Mouse (Mus musculus) neural tube, embryonic 12.5 days (tissue): ENCODE data around the gene Arfgef3. TPM values are rescaled to one million over a fixed set of nuclear protein-coding genes. Genes with fewer than 3 reads are reported as not detected.

Experiments
- ATAC-seq: fragments of 200-750 bp; cut with Nextera tagmentation; 2 replicates; pipeline ENCODE4 v1.8.0; 2017; ENCODE audit warnings: low read depth, mild to moderate bottlenecking, moderate TSS enrichment, moderate library complexity; ENCODE audit not compliant: low FRiP score
- H3K27ac ChIP-seq: fragments of 300-500 bp; sonication (generic); 2 replicates; pipeline ENCODE4 v1.5.1; 2016
- H3K27me3 ChIP-seq: fragments of 300-500 bp; sonication (generic); replicated peaks from 2 replicates; pipeline ENCODE4 v1.6.1; 2016; ENCODE audit warnings: mild to moderate bottlenecking
- H3K36me3 ChIP-seq: fragments of 300-500 bp; sonication (generic); 2 replicates; pipeline ENCODE4 v1.6.1; 2016; ENCODE audit warnings: mild to moderate bottlenecking
- H3K4me1 ChIP-seq: fragments of 300-500 bp; sonication (generic); 2 replicates; pipeline ENCODE4 v1.6.1; 2016
- H3K4me2 ChIP-seq: fragments of 300-500 bp; sonication (generic); replicated peaks from 2 replicates; pipeline ENCODE4 v1.6.1; 2016; ENCODE audit warnings: mild to moderate bottlenecking
- H3K4me3 ChIP-seq: fragments of 300-500 bp; sonication (generic); 2 replicates; pipeline ENCODE4 v1.5.1; 2016
- H3K9ac ChIP-seq: fragments of 300-500 bp; sonication (generic); 2 replicates; pipeline ENCODE4 v1.6.1; 2016; ENCODE audit warnings: mild to moderate bottlenecking
- H3K9me3 ChIP-seq: fragments of 300-500 bp; sonication (generic); 2 replicates; pipeline ENCODE4 v1.6.1; 2016; ENCODE audit warnings: mild to moderate bottlenecking
- WGBS: fragments of 180-500 bp; shearing (Covaris S2); methylation state at CpG from one replicate; pipeline ENCODE4 v1.1.7; 2016; 5-methylcytosine and 5-hydroxymethylcytosine counted together
- polyA plus RNA-seq: library from polyadenylated mRNA; unstranded; fragments of >200 nt; fragmentation: Nextera tagmentation; extraction: Ambion mirVana; gene quantifications from 2 replicates; pipeline ENCODE4 v1.2.1, GENCODE M21; 2016

The Arfgef3 gene
- polyA plus RNA-seq, 1 experiment from 2014 or later = 4.2 TPM

DNA sequence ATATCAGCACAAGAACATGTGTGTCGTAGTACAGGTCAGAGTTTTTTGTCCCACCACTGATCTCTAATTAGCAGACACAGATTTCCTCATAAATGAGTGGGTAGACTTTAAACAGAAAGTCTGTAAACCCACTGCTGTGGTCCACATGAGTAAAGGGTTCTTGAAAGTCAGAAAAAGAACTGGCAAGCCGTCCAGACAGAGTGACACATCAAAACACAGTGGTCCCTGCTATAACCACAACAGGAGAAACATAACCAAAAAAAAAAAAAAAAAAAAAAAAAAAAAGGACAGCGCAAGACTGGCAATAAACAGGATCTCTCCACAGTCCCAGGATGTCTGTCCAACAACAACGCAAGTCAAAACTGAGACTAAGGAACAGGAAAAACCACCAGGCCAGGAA lies 64.9 kb downstream of the Arfgef3 start:
- H3K36me3 ChIP-seq = peaks cover 8% of the 10 kb centered on the region
- no peaks in the 10 kb centered on the region for H3K4me1 ChIP-seq
- no peaks in the 10 kb centered on the region for H3K9me3 ChIP-seq
- no peak for ATAC-seq
- no peak overlapping the region for H3K27ac ChIP-seq
- H3K9ac ChIP-seq = no peak overlapping the region
- 91% methylated on average over 4 of the region's 4 CpGs for WGBS
- no peaks in the 10 kb centered on the region for H3K27me3 ChIP-seq
- no peak overlapping the region for H3K4me2 ChIP-seq
- H3K4me3 ChIP-seq = no peak overlapping the region

DNA sequence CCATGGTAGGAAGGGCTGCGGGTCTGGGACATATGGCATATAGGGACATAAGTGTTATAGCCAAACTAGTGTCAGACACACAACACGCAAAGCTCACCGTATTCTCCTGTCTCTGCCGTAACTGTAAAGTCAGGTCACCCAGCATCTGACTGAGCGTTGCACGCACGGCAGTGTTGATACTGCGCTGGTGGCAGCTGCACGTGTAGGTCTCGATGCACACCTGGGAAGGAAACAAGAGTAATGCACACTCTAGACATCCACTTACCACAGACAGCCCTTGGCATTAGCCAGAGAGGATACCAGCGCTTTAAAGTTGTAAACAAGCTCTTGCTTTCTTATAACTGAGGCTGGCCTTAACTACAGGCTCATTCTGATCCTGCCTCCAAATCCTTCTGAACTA lies 79.0 kb downstream of the Arfgef3 start:
- WGBS = 94% methylated on average over 11 of the region's 11 CpGs
- no peak overlapping the region for H3K4me2 ChIP-seq

DNA sequence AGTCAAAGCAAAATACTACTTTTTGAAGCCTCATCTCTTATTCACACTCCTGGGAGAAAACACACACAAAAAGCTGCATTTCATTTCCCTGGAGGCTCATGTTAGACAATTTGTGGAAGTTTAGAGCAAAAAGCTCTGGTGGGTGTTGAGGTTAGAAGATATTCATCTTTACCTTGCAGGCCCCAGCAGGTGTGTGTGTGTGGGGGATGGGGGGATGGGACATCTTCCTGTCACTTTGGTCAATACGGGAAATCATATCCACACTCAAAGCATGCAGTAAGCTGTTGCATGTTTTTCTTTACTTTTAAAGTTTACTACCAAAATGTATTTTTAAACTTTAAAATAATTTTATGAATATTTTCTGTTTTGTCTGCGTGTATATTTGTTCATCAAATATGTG lies 79.7 kb downstream of the Arfgef3 start:
- H3K4me2 ChIP-seq = no peak overlapping the region
- peaks cover 8% of the 10 kb centered on the region for H3K36me3 ChIP-seq
- 0 out of 2 replicates have a peak, but pooled peaks cover 5% of the 10 kb centered on the region for H3K9me3 ChIP-seq
- H3K4me3 ChIP-seq = no peak overlapping the region
- H3K27ac ChIP-seq = no peak overlapping the region
- ATAC-seq = no peak
- no peaks in the 10 kb centered on the region for H3K27me3 ChIP-seq
- 81% methylated on average over 2 of the region's 2 CpGs for WGBS
- H3K4me1 ChIP-seq = no peaks in the 10 kb centered on the region
- no peak overlapping the region for H3K9ac ChIP-seq

More for the DNA sequence above, 79.0 kb downstream of the Arfgef3 start:
- H3K4me1 ChIP-seq = no peaks in the 10 kb centered on the region
- H3K36me3 ChIP-seq = peaks cover 8% of the 10 kb centered on the region
- H3K9me3 ChIP-seq = 0 out of 2 replicates have a peak, but pooled peaks cover 2% of the 10 kb centered on the region
- no peak overlapping the region for H3K27ac ChIP-seq
- H3K27me3 ChIP-seq = no peaks in the 10 kb centered on the region
- H3K4me3 ChIP-seq = no peak overlapping the region
- no peak for ATAC-seq
- no peak overlapping the region for H3K9ac ChIP-seq

DNA sequence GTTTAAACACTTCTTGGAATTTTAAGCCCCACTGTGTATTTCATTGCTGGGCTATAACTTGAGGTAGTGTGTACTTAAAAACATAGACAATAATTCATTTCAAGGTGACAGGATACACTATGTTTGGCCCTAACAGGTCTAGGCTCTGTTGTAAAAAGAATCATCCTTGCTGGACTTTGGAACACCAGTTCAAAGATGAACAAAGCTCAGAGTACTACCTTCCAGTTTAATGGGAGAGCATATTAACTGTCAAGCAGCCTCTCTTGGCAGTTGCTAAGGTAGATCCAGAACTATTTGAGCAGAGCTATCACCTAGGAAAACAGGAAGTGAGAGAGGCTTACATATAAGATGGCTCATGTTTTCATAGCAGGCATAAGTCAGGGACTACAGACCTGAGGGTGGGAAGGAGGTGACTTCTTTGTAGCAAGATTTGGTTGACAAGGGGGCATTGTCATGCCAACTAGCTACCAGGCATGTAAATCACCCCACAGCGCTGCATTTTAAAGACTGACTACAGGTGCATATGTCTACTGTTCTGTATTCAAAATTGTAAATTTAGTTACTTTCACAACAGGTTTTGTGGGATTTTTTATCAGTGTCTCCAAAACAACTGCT lies 82.0 kb downstream of the Arfgef3 start:
- Histone ChIP-seq H3K4me3 (no peak overlapping the region), H3K27ac (no peak overlapping the region), H3K27me3 (no peaks in the 10 kb centered on the region), H3K9me3 (0 out of 2 replicates have a peak, but pooled peaks cover 5% of the 10 kb centered on the region), H3K9ac (no peak overlapping the region), H3K36me3 (peaks cover 8% of the 10 kb centered on the region), H3K4me2 (no peak overlapping the region), H3K4me1 (no peaks in the 10 kb centered on the region)
- 88% methylated on average over 1 of the region's 1 CpGs for WGBS
- no peak for ATAC-seq

DNA sequence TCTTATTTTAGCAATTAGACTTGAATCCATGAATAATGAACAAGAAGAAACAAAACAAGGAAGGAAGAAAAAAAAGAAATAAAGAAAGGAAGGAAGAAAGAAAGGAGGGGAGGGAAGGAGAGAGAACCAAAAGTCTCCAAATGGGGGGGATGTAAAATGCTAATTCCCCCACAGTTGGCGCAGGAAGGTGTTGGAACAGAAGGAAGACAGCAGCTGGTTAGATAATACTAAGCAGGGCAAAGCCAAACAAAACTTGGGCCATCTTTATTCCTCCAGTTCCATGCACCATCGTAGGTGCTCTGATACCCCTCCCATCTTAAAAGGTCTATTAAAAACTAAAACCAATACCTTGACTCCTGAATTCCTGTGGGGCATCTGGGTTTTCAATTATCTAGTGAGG lies 82.8 kb downstream of the Arfgef3 start:
- Histone ChIP-seq H3K9ac (no peak overlapping the region), H3K9me3 (0 out of 2 replicates have a peak, but pooled peaks cover 5% of the 10 kb centered on the region), H3K36me3 (peaks cover 8% of the 10 kb centered on the region), H3K4me1 (no peaks in the 10 kb centered on the region), H3K4me3 (no peak overlapping the region), H3K27ac (no peak overlapping the region), H3K27me3 (no peaks in the 10 kb centered on the region), H3K4me2 (no peak overlapping the region)
- no peak for ATAC-seq
- WGBS = 87% methylated on average over 2 of the region's 2 CpGs

DNA sequence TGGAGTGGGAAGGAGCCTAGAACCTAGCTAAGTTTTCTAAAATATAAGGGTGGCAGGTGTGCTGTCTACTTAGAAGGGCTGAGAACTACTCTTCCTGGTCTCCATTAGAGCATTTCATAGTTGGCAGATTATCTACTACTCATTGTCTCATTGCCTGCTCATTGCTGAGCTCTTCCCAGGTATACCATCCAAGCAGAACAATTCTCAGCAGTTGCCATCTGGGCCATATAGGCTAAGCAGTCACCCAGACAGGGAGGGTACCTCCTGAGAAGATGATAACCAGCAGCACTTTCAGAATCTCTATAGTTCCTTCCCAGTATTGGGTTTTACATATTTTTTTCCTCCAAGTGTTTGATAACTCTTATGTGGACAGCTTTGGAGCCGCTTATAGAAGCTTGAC lies 86.2 kb downstream of the Arfgef3 start:
- H3K4me2 ChIP-seq = no peak overlapping the region
- no peaks in the 10 kb centered on the region for H3K4me1 ChIP-seq
- no peak for ATAC-seq
- no peak overlapping the region for H3K27ac ChIP-seq
- no peak overlapping the region for H3K9ac ChIP-seq
- peaks cover 8% of the 10 kb centered on the region for H3K36me3 ChIP-seq
- no peaks in the 10 kb centered on the region for H3K27me3 ChIP-seq
- 0 out of 2 replicates have a peak, but pooled peaks cover 5% of the 10 kb centered on the region for H3K9me3 ChIP-seq
- 93% methylated on average over 1 of the region's 1 CpGs for WGBS
- H3K4me3 ChIP-seq = no peak overlapping the region

DNA sequence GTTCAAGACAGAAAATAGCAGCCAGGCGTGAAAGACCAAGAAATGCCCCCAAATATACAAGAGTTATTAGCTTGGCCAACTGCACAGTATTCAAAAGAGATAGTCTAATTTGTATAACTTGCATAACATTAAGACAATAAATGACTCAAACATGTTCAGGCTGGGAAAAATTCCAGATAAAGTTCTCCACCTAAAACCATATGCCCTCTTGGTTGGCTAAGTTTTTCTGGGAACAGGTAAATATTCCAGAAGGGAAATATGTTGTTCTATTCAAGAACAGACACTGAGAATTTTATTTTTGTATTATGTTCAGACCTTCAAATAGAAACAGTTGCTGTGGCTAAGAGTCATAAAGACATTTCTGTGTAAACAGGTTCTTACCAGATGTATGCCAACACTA lies 96.7 kb downstream of the Arfgef3 start:
- ATAC-seq = no peak
- H3K27ac ChIP-seq = no peak overlapping the region
- H3K36me3 ChIP-seq = no peaks in the 10 kb centered on the region
- no peak overlapping the region for H3K4me3 ChIP-seq
- no peaks in the 10 kb centered on the region for H3K4me1 ChIP-seq
- 79% methylated on average over 1 of the region's 1 CpGs for WGBS
- no peaks in the 10 kb centered on the region for H3K27me3 ChIP-seq
- H3K9me3 ChIP-seq = no peaks in the 10 kb centered on the region
- no peak overlapping the region for H3K9ac ChIP-seq
- H3K4me2 ChIP-seq = no peak overlapping the region

DNA sequence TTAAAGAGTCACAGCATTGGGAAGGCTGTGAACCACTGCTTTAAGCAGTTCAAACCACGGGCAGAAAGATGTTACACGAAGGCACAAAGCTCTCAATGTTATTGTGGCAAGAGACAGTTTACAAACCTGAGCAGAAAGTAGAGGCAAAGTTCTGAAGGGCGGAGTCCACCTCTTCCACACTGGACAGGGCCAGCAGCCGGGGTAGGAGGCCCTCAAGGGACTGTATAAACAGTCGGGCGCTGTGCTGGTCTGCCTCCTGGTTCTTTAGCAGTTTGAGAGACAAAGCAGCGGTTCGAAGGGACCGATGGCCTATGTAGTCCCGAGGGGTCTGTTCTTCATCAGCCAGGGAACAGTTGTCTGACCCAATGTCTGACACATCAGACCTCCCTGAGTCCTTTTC lies 97.7 kb downstream of the Arfgef3 start:
- Histone ChIP-seq H3K9me3 (no peaks in the 10 kb centered on the region), H3K36me3 (no peaks in the 10 kb centered on the region), H3K4me3 (no peak overlapping the region), H3K4me2 (no peak overlapping the region), H3K27me3 (no peaks in the 10 kb centered on the region), H3K4me1 (no peaks in the 10 kb centered on the region), H3K27ac (no peak overlapping the region), H3K9ac (no peak overlapping the region)
- ATAC-seq = no peak
- 89% methylated on average over 10 of the region's 10 CpGs for WGBS

DNA sequence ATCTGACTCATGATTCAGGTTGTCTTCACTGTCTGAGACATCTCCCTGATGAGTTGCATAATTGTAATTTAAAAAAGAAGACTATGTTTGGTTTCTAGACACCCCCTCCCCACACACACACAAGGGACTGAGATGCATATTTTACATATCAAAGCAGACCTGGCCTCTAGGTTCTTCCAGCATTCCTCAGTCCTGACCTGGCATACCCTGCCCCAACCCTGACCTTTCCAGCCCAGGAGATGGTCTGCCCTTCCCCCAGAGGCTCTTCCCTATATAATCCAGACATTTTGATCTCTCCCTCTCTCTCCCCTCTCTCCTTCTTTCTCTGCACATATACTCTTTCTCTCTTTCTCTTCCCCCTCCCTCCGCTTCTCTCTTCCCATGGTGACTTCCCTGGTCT lies 99.4 kb downstream of the Arfgef3 start:
- H3K4me1 ChIP-seq = no peaks in the 10 kb centered on the region
- no peak overlapping the region for H3K9ac ChIP-seq
- no peak overlapping the region for H3K27ac ChIP-seq
- H3K9me3 ChIP-seq = no peaks in the 10 kb centered on the region
- ATAC-seq = no peak
- no peaks in the 10 kb centered on the region for H3K27me3 ChIP-seq
- H3K36me3 ChIP-seq = no peaks in the 10 kb centered on the region
- 94% methylated on average over 1 of the region's 1 CpGs for WGBS
- no peak overlapping the region for H3K4me3 ChIP-seq
- H3K4me2 ChIP-seq = no peak overlapping the region

DNA sequence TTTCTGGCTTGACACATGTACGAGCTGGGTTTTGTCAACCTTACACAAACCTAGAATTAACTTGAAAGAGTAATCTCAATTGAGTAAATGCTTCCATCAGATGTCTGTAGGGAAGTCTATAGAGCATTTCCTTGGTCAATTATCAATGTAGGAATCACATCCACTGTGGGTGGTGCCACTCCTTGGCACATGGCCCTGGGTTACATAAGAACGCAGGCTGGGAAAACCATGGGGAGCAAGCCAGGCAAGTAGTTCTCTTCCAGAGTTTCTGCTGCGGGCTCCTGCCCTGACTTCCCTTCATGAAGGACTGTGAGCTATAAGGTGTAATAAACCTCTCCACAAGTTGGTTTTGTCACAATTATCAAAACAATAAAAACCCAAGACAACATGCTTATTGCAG lies 100.2 kb downstream of the Arfgef3 start:
- WGBS = 82% methylated on average over 3 of the region's 3 CpGs
- no peak for ATAC-seq

DNA sequence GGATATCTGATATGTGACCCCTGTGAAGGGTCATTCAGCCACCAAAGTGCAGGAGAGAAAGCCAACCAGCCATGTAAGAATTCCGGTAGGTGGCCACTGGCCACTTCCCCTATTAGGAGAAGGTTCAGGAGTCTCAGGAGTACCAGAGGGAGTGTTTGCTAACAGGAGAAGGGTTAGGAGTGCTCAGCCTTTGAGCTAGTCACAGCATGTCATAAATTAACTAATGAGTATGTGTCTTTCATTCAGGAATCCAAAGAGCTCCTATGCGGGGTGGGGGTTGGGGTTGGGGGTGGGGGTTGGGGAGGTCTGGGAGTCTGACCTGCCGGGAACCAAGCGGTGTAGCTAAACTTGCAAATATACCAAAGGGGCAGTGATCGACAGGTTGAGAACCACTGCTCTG lies 100.9 kb downstream of the Arfgef3 start:
- H3K36me3 ChIP-seq = no peaks in the 10 kb centered on the region
- no peak overlapping the region for H3K27ac ChIP-seq
- H3K9me3 ChIP-seq = no peaks in the 10 kb centered on the region
- no peak overlapping the region for H3K4me2 ChIP-seq
- no peak overlapping the region for H3K9ac ChIP-seq
- 46% methylated on average over 5 of the region's 5 CpGs for WGBS
- no peak for ATAC-seq
- no peak overlapping the region for H3K4me3 ChIP-seq
- H3K4me1 ChIP-seq = no peaks in the 10 kb centered on the region
- H3K27me3 ChIP-seq = no peaks in the 10 kb centered on the region

More for the DNA sequence above, 100.2 kb downstream of the Arfgef3 start:
- H3K4me2 ChIP-seq = no peak overlapping the region
- no peaks in the 10 kb centered on the region for H3K4me1 ChIP-seq
- H3K9me3 ChIP-seq = no peaks in the 10 kb centered on the region
- no peak overlapping the region for H3K9ac ChIP-seq
- no peaks in the 10 kb centered on the region for H3K27me3 ChIP-seq
- no peak overlapping the region for H3K27ac ChIP-seq
- H3K36me3 ChIP-seq = no peaks in the 10 kb centered on the region
- H3K4me3 ChIP-seq = no peak overlapping the region

DNA sequence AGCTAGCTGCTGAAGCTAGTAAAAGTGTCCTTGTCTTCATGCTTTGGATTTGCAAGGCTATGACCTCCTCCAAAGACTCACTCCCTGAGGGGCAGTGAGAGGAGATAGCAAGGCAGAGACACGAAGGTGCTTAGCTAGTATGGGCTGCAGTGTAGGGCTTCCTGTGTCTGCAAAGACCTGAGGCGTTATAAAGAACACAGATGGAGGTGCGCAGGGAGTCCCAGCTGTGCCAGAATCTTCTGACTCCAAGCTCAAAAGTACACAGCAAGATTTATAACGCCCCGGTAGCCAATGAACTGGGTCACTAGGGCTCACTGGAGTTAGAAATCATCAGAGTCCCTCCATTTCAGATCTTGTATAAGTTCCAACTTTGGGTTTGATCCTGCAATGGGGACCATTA lies 103.2 kb downstream of the Arfgef3 start:
- ATAC-seq = no peak
- WGBS = 88% methylated on average over 5 of the region's 5 CpGs

DNA sequence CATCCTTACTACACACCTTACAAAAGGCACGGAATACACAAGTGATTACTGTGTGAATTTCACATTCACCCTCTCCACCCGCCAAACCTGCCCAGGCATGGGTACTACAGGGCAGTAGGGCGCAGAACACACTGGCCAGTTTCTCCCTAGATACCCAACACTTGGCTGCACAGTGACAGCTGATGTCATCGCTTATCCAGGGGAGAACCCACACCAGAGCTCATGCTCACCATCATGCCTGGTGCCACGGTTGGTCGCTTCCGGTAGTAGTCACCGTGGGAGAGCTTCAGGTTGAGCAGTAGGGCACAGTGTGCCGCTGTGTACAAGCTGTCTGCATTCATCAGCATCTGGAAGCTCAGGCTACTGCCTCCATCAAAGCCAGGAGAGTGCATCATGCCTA lies 108.3 kb downstream of the Arfgef3 start:
- Histone ChIP-seq H3K27me3 (no peaks in the 10 kb centered on the region), H3K9ac (no peak overlapping the region), H3K9me3 (no peaks in the 10 kb centered on the region), H3K4me2 (no peak overlapping the region), H3K36me3 (no peaks in the 10 kb centered on the region), H3K4me1 (no peaks in the 10 kb centered on the region), H3K4me3 (no peak overlapping the region), H3K27ac (no peak overlapping the region)
- WGBS = 94% methylated on average over 9 of the region's 9 CpGs
- ATAC-seq = no peak

More for the DNA sequence above, 103.2 kb downstream of the Arfgef3 start:
- Histone ChIP-seq H3K4me2 (no peak overlapping the region), H3K4me3 (no peak overlapping the region), H3K4me1 (no peaks in the 10 kb centered on the region), H3K27me3 (no peaks in the 10 kb centered on the region), H3K9ac (no peak overlapping the region), H3K9me3 (no peaks in the 10 kb centered on the region), H3K36me3 (no peaks in the 10 kb centered on the region), H3K27ac (no peak overlapping the region)
